Mouse (Mus musculus) gastrocnemius, postnatal 4 days (tissue): ENCODE results near the gene Lmf1. TPM values are rescaled to one million over a fixed set of nuclear protein-coding genes. Genes with fewer than 3 reads are reported as not detected.

Experiments used
- DNase-seq, 2 experiments: peaks; one replicate each; pipeline ENCODE4 v3.0.0; 2021 to 2022; ENCODE audit warnings: low spot score in 2 of 2, mixed read lengths in 2 of 2
- total RNA-seq, 2 experiments: library from RNA; stranded (reverse); gene quantifications; 2 replicates each; pipeline ENCODE4 v1.2.3; 2021

Gene Lmf1
- total RNA-seq, 2 experiments from 2014 or later, result 16.1 to 18.8 TPM

DNA sequence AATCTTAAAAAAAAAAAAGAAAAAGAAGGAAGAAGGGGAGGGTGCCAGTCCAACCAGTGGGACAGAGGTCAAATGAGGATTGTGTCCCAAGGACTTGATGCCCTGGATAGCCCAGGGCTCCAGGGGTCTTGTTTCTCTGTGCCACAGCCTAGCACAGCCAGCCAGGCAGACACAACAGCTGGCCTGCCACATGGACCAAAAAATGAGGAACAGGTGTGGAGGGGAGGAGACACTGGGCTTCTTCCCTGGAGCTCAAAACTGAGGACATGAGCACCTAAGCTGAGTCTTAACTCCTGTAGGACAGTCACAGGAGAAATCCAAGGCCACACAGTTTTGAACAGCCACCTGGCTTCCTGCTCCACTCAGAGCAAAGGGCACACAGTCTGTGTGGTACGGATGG lies 117.4 kb downstream of the Lmf1 start:
- DNase-seq, result no peak

DNA sequence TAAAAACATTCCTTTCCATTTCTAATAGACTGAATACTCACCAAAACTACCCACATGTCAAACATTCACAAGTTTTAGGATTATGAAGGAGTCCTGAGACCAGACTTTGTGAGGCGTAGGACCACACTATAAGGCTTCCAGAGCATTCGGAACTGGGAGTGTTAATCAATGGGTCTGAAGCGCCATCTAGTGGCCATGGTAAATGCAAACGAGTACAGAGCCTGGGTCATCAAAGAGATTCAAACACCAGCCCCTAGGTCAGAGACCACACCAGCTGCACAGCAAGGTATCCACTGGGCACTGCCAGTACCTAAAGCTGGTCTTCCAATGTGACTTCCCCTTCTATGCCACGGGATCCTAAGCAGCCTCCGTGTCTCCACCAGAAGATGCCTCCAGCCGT lies 119.6 kb downstream of the Lmf1 start:
- peak; percentile 53 to 69 for DNase-seq

DNA sequence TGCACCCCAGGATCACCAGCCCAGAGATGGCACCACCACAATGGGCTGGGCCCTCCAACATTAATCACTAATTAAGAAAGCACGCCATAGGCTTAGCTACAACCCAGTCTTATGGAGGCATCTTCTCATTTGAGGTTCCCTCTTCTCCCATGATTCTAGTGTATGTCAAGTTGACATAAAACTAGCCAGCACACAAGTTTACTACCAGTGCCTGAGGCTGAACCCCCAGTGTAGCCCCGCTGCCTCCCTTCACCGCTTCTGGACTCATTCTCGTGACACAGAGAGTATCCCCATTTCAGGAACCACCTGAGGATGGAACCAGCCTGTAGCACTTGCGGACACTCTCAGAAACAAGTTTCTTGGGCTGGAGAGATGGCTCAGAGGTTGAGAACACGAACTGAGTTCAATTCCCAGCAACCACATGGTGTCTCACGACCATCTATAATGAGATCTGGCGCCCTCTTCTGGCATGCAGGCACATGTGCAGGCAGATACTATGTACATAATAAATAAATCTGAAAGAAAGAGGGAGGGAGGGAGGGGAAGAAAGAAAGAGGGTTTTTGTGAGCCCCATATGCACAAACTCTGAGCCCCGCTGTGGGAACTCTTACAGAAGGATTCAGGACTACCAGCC lies 122.1 kb downstream of the Lmf1 start:
- no peak for DNase-seq

DNA sequence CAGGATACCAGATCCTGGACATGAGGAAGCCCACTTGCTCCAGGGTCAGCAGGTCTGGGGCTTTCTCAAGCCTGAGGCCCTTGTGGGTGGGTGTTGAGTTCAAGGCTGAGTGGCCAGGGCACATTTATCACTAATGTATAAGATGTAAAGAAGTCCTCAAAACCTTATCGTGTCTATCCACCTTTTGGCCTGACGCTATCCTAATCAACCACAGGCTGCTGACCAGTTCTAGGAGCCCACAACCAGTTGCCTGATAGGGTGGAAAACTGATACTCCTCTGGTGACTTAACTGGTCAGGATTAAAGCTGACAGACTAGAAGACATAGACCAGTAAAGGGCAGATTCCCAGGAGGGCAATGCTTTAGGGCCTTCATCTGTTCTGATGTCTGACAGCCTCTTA lies 131.1 kb downstream of the Lmf1 start:
- no peak for DNase-seq

DNA sequence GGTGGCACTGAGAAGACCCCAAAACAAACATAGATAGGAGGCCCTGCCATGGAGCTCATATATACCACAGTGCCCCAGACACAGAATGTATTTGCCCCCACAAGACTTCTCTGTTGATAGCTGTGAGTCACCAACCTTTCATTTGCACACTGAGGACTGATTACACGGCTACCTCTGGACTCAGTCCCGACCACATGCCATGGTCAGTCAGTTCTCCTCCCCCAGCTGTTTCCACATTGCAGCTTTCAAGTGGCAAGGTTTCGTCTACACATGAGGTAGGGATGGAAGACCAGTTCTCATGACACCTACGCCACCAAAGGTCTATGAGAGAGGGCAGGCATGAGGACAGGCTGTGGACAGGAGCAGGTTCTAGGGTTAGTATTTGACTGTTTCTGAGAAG lies 132.3 kb downstream of the Lmf1 start:
- no peak for DNase-seq

Other genes with a start within 250 kb of the Lmf1 start
- 10 to 100 TPM; 34.5 to 40.2 TPM for gene Tpsab1, start 233.5 kb upstream of the Lmf1 start, total RNA-seq
- 100 to 1,000 TPM in 1 of 2 experiments, 10 to 100 TPM in 1; 86.0 to 110 TPM for gene Tpsb2, start 212.8 kb upstream of the Lmf1 start, total RNA-seq
- under 1 TPM; 0.54 to 0.60 TPM for gene Tpsg1, start 209.8 kb upstream of the Lmf1 start, total RNA-seq
- 10 to 100 TPM; 20.2 to 22.7 TPM for gene Cacna1h, start 145.3 kb upstream of the Lmf1 start, total RNA-seq
- gene Tekt4, start 124.5 kb upstream of the Lmf1 start, total RNA-seq, result not detected
- not detected for gene Sstr5, start 81.8 kb upstream of the Lmf1 start, total RNA-seq
- gene Sox8, start 8.4 kb upstream of the Lmf1 start, total RNA-seq, result 10 to 100 TPM; 26.9 to 33.7 TPM
- gene Gng13, start 138.1 kb downstream of the Lmf1 start, total RNA-seq, result not detected
- gene Chtf18, start 148.3 kb downstream of the Lmf1 start, total RNA-seq, result 1 to 10 TPM; 7.7 to 8.6 TPM
- 1 to 10 TPM; 7.9 to 8.1 TPM for gene Rpusd1, start 148.6 kb downstream of the Lmf1 start, total RNA-seq
- gene Mslnl, start 157.0 kb downstream of the Lmf1 start, total RNA-seq, result not detected
- gene Msln, start 175.3 kb downstream of the Lmf1 start, total RNA-seq, result under 1 TPM; 0.44 to 0.49 TPM
- 10 to 100 TPM; 29.0 to 31.3 TPM for gene Narfl, start 194.7 kb downstream of the Lmf1 start, total RNA-seq
- 10 to 100 TPM; 31.3 to 32.5 TPM for gene Haghl, start 206.6 kb downstream of the Lmf1 start, total RNA-seq
- gene Ccdc78, start 207.5 kb downstream of the Lmf1 start, total RNA-seq, result not detected
- gene Fam173a, start 213.8 kb downstream of the Lmf1 start, total RNA-seq, result 10 to 100 TPM; 45.6 to 45.8 TPM
- under 1 TPM in 1 of 2 experiments, not detected in 1; 0.75 TPM for gene AC134908.4, start 216.6 kb downstream of the Lmf1 start, total RNA-seq
- 10 to 100 TPM; 46.3 to 51.6 TPM for gene Metrn, start 218.1 kb downstream of the Lmf1 start, total RNA-seq
- 1 to 10 TPM; 1.4 to 2.0 TPM for gene Fbxl16, start 230.0 kb downstream of the Lmf1 start, total RNA-seq
- 10 to 100 TPM; 12.2 to 13.7 TPM for gene Wdr24, start 244.5 kb downstream of the Lmf1 start, total RNA-seq
- gene Jmjd8, start 249.8 kb downstream of the Lmf1 start, total RNA-seq, result 10 to 100 TPM; 31.6 to 32.4 TPM